In the genomic region with DNA sequence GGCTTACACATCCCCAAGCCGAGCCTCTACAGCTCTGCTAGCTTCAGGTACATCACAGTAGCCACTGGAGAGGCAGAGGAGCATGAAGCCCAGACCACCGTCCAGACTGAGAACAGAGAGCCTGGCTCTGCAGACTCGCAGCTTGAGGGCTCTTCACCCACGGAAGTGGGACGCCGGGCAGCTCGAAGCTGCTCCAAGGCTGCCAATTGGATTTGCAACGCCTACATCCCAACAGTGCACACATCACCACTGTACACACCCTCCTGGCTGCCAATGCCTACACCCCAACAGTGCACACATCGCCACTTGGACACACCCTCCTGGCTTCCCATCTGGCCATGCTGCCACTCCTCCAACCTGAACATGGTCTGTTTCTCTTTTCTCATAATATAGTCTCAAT, we compare ENCODE assay signal across 24 mouse cellular contexts.
DNase-seq lines count a peak whose midpoint lies in the region; ATAC-seq and TF ChIP-seq lines count a peak whose summit lies in the region.
"Had no signal": no experiment of that assay in that cellular context is flagged by ENCODE, and none has a peak within 500 bp of the region (broad histone marks: within the 10 kb centered on the region; RNA-seq: fewer than 3 reads in every experiment).

No protein-coding gene starts in this region.

- H3K9ac ChIP-seq in hindbrain, embryonic 13.5 days, result no peak overlapping the region
- H3K9ac ChIP-seq: forebrain, postnatal 0 days; hindbrain, embryonic 12.5 days had no signal

- no peaks in the 10 kb centered on the region for H3K36me3 ChIP-seq in hindbrain, embryonic 13.5 days
- H3K36me3 ChIP-seq: forebrain, embryonic 10.5 days; G1E; hindbrain, embryonic 12.5 days had no signal

- no peak for TF ChIP-seq POLR2A in lung, adult 2 months (IDR thresholded peaks at IDR 0.05; ENCODE audit: borderline replicate concordance, extremely low read depth, low read depth, low read length)

- no peaks in the 10 kb centered on the region for H3K9me3 ChIP-seq in hindbrain, embryonic 13.5 days
- H3K9me3 ChIP-seq: forebrain, embryonic 10.5 days; G1E; hindbrain, embryonic 12.5 days had no signal

- no peak overlapping the region for H3K27ac ChIP-seq in hindbrain, embryonic 13.5 days
- H3K27ac ChIP-seq: forebrain, embryonic 10.5 days; gastrocnemius, adult 2 months; hindbrain, embryonic 12.5 days had no signal

- H3K4me3 ChIP-seq in lung, adult 2 months (replicated peaks; ENCODE audit: extremely low read depth, low read depth, low read length), result no peak overlapping the region
- H3K4me3 ChIP-seq in hindbrain, embryonic 13.5 days, result no peak overlapping the region
- H3K4me3 ChIP-seq: forebrain, embryonic 10.5 days; gastrocnemius, adult 2 months; hindbrain, embryonic 12.5 days had no signal

- H3K4me2 ChIP-seq in hindbrain, embryonic 13.5 days, result no peak overlapping the region
- H3K4me2 ChIP-seq: heart, embryonic 11.5 days; hindbrain, embryonic 12.5 days had no signal

- peak; percentile 89 for ATAC-seq in frontal cortex, adult (ENCODE audit: low TSS enrichment)
- no peak for ATAC-seq in hindbrain, embryonic 13.5 days (ENCODE audit: low FRiP score)
- ATAC-seq: CD4-positive, CD25-positive, alpha-beta regulatory T cell, adult 4 months; forebrain, postnatal 0 days; inflammation-experienced regulatory T-cells, adult 6 months had no signal

- no peaks in the 10 kb centered on the region for H3K27me3 ChIP-seq in hindbrain, embryonic 13.5 days
- H3K27me3 ChIP-seq: hindbrain, embryonic 12.5 days had no signal

- 64% methylated on average over 9 of the region's 9 CpGs for WGBS in lung, adult 2 months
- WGBS in hindbrain, embryonic 13.5 days, result 88% methylated on average over 9 of the region's 9 CpGs

- H3K4me1 ChIP-seq in lung, adult 2 months (ENCODE audit: control insufficient read depth, insufficient read depth, low read length), result no peaks in the 10 kb centered on the region
- peaks cover 10% of the 10 kb centered on the region for H3K4me1 ChIP-seq in hindbrain, embryonic 13.5 days (replicated peaks)

- no peak for TF ChIP-seq CTCF in lung, adult 2 months (IDR thresholded peaks at IDR 0.05; ENCODE audit: insufficient read depth, low read length)

- DNase-seq in frontal cortex, postnatal 10 days (ENCODE audit: low spot score in 2 of 2), result no peak
- DNase-seq in lung, adult 18-20 months, result peak; percentile 27 to 40
- DNase-seq in lung, adult 2 months, result no peak
- peak; percentile 61 for DNase-seq in MN1 (ENCODE audit: low spot score)
- peak; percentile 23 for DNase-seq in lung, postnatal 36 days
- DNase-seq in kidney, postnatal 4 days, result no peak
- DNase-seq: adrenal gland, postnatal 14 days; cerebellum, adult 11-12 months; cerebellum, postnatal 36 days; forebrain, postnatal 0 days; gastrocnemius, adult 2 months; heart, postnatal 10 days; kidney, adult 9 months; kidney, postnatal 25 days; liver; thymus, postnatal 25 days had no signal

Comparison
In these comparisons a context has a peak if more than half of its experiments do, and no peak if none do; other contexts are left out.
1. DNase-seq: peak in lung, adult 18-20 months (2 of 2), MN1 (single experiment) and lung, postnatal 36 days (single experiment); none in frontal cortex, postnatal 10 days (0 of 2), lung, adult 2 months (single experiment) and kidney, postnatal 4 days (0 of 2).